Mouse (Mus musculus) liver, embryonic 14.5 days (tissue): ENCODE measurements around the gene Slc2a1. TPM values are rescaled to one million over a fixed set of nuclear protein-coding genes. Genes with fewer than 3 reads are reported as not detected.

Experiments
- ATAC-seq: fragments of 200-750 bp; cut with Nextera tagmentation; 2 replicates; pipeline ENCODE4 v1.8.0; 2017; ENCODE audit warnings: moderate number of reproducible peaks, mild to moderate bottlenecking, moderate library complexity; ENCODE audit not compliant: insufficient read depth
- DNase-seq, 3 experiments: peaks; one replicate each; pipeline ENCODE4 v3.0.0-alpha.2; 2012 to 2013; ENCODE audit warnings: low read depth in 3 of 3, low spot score in 3 of 3
- H3K27ac ChIP-seq: fragments of 300-500 bp; sonication (generic); 2 replicates; pipeline ENCODE4 v1.5.1; 2014; ENCODE audit warnings: moderate library complexity, mild to moderate bottlenecking, control low read depth, inconsistent platforms
- H3K27me3 ChIP-seq: fragments of 300-500 bp; sonication (generic); 2 replicates; pipeline ENCODE4 v1.6.1; 2014; ENCODE audit warnings: mild to moderate bottlenecking, low read length, moderate library complexity; ENCODE audit not compliant: control insufficient read depth, insufficient read depth
- H3K36me3 ChIP-seq: fragments of 300-500 bp; sonication (generic); replicated peaks from 2 replicates; pipeline ENCODE4 v1.6.1; 2014; ENCODE audit warnings: low read depth; ENCODE audit not compliant: control insufficient read depth, insufficient read depth
- H3K4me1 ChIP-seq, 2 experiments: fragments of 200-500 bp in 1 of 2; fragments of 300-500 bp in 1 of 2; sonication (generic) in 1 of 2; replicated peaks; 2 replicates each; pipeline ENCODE4 v1.6.1; 2012 to 2014; ENCODE audit warnings: antibody characterized with exemption in 1 of 2, inconsistent platforms in 1 of 2, low read length in 1 of 2; ENCODE audit not compliant: control insufficient read depth in 2 of 2, insufficient read depth in 2 of 2
- H3K4me2 ChIP-seq: fragments of 300-500 bp; sonication (generic); 2 replicates; pipeline ENCODE4 v1.6.1; 2014; ENCODE audit warnings: low read depth, mild to moderate bottlenecking, control low read depth, moderate library complexity
- H3K4me3 ChIP-seq, 2 experiments: fragments of 200-500 bp in 1 of 2; fragments of 300-500 bp in 1 of 2; sonication (generic) in 1 of 2; 2 replicates each; pipeline ENCODE4 v1.5.1; 2012 to 2014; ENCODE audit warnings: low read depth in 2 of 2, low read length in 2 of 2, mild to moderate bottlenecking in 2 of 2, control low read depth in 1 of 2, inconsistent platforms in 1 of 2, moderate library complexity in 1 of 2; ENCODE audit not compliant: insufficient read depth in 1 of 2
- H3K9ac ChIP-seq: fragments of 300-500 bp; sonication (generic); replicated peaks from 2 replicates; pipeline ENCODE4 v1.6.1; 2014; ENCODE audit warnings: mild to moderate bottlenecking, control low read depth, moderate library complexity
- H3K9me3 ChIP-seq: fragments of 300-500 bp; sonication (generic); 2 replicates; pipeline ENCODE4 v1.6.1; 2016; ENCODE audit warnings: low read length, mixed read lengths; ENCODE audit not compliant: control insufficient read depth
- CTCF ChIP-seq: IDR thresholded peaks from 2 replicates; pipeline ENCODE4 v1.5.1; 2016; ENCODE audit warnings: antibody characterized with exemption, low read depth, control low read depth
- EP300 ChIP-seq: IDR thresholded peaks from 2 replicates; pipeline ENCODE4 v1.6.1; 2016; ENCODE audit warnings: antibody characterized with exemption, low read depth
- WGBS: fragments of 180-500 bp; shearing (Covaris S2); extraction: QIAGEN DNeasy Blood & Tissue Kit; methylation state at CpG from one replicate; pipeline ENCODE4 v1.1.7; 2014; ENCODE audit not compliant: insufficient replicate concordance; 5-methylcytosine and 5-hydroxymethylcytosine counted together
- polyA plus RNA-seq, 2 experiments: library from polyadenylated mRNA; depleted of rRNA in 1 of 2; stranded (reverse) in 1 of 2; unstranded in 1 of 2; fragments of >200 nt; fragmentation: Nextera tagmentation in 1 of 2; extraction: Ambion mirVana in 1 of 2; gene quantifications; 2 replicates each; pipeline versions ENCODE4 v1.2.1 to v1.2.3; 2012 to 2014

Slc2a1 gene
- polyA plus RNA-seq, 2 experiments, result 173 to 259 TPM

DNA sequence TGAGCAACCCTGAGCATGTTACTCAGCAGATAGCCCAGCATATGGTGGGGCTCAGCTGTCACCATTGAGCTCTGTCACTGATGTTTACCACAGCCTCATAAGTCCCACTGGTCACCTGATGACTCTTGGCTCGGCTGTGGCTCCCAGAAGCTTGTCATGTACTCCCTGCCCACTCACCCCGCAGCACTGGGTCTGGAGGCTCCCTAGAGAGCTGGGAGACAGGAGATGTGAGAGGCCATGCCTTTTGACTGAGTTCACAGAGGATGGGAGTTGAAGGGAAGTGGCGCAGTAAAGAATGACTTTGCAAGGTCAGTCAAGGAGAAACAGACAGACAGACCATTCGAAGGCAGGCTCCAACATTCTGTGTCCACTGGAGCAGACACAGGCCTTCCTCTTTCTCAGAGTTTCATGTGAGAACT, 10.2 kb downstream of the Slc2a1 start:
- H3K4me2 ChIP-seq, result peak overlapping the region; percentile 22
- H3K9ac ChIP-seq, result peak overlapping the region; percentile 48
- H3K36me3 ChIP-seq, result peaks cover 99% of the 10 kb centered on the region
- H3K27me3 ChIP-seq, result no peaks in the 10 kb centered on the region
- H3K4me1 ChIP-seq, result peaks cover 46 to 80% of the 10 kb centered on the region in 2 experiments
- H3K9me3 ChIP-seq, result no peaks in the 10 kb centered on the region
- no peak for ATAC-seq
- WGBS, result 54% methylated on average over 4 of the region's 4 CpGs
- DNase-seq, result no peak
- H3K4me3 ChIP-seq, result no peak overlapping the region
- H3K27ac ChIP-seq, result peak overlapping the region; percentile 41
- TF ChIP-seq EP300 (no peak), CTCF (no peak)

DNA sequence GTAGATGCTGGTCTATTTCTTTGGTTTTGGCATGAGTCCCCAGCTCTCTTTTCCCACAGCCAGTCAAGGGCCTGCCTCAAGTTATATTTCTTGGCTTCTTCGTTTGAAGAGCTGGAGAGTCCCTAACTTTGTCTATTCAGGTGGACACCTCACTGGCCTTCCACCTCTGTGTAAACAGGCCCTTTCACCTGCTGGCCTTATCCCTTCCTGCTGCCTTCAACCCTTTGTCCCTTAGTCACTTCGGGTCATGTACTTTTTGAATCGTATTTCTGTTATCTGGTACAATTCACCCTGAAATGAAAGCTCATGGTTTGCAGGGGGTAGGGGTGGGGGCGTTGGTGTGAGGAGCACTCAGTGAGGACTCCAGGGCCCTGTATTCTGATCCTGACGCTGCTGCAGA, 10.8 kb downstream of the Slc2a1 start:
- Histone ChIP-seq H3K36me3 (peaks cover 99% of the 10 kb centered on the region), H3K9ac (no peak overlapping the region; the same call in 1 of the 2 replicates), H3K27me3 (no peaks in the 10 kb centered on the region), H3K4me2 (peak overlapping the region; percentile 18; the same call in 1 of the 2 replicates), H3K4me3 (no peak overlapping the region), H3K9me3 (no peaks in the 10 kb centered on the region), H3K4me1 (peaks cover 51 to 77% of the 10 kb centered on the region in 2 experiments), H3K27ac (peak overlapping the region; percentile 42; the same call in 1 of the 2 replicates)
- no peak for ATAC-seq
- TF ChIP-seq EP300, result no peak
- TF ChIP-seq CTCF, result no peak
- 59% methylated on average over 5 of the region's 5 CpGs for WGBS
- no peak for DNase-seq

DNA sequence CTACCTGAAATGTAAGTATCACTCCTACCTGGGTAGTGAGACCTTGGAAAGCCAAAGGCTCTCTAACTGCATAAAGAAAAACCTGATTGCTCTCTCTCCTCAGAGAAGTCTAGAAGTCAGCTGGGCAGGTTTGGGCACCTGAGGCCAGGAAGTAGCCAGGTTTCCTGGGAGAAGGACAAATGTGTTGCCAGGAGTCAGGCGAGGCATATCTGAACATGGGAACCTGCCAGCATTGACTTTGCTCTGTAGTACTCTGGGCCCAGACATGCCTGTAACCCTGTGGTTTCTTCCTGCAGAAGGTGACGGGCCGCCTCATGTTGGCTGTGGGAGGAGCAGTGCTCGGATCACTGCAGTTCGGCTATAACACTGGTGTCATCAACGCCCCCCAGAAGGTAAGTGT, 11.6 kb downstream of the Slc2a1 start:
- TF ChIP-seq CTCF (no peak), EP300 (no peak)
- Histone ChIP-seq H3K9ac (no peak overlapping the region), H3K4me3 (no peak overlapping the region), H3K4me1 (peaks cover 47 to 77% of the 10 kb centered on the region in 2 experiments), H3K4me2 (no peak overlapping the region), H3K36me3 (peaks cover 99% of the 10 kb centered on the region), H3K27ac (peak overlapping the region; percentile 42; the same call in 1 of the 2 replicates), H3K9me3 (no peaks in the 10 kb centered on the region), H3K27me3 (no peaks in the 10 kb centered on the region)
- DNase-seq (no peak), ATAC-seq (no peak)
- WGBS, result 83% methylated on average over 6 of the region's 6 CpGs

DNA sequence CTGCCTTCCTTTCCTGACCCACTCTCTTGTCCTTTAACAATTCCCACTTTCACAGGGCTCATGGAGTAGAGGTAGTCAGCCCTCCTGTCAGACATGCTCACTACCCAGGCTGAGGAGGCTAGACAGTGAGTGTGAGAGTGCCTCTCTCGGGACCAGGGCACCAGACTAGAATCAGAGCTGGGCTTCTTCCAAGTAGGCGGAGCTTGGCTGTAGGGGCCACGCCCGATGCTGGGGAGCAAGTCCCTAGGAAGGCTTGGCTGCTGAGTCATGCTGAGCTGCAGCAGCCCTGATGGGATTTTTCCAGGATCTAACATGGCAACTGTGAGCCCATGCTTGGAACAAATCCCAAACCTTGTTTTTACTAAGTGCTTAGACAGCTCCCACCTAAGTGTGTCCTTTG, 12.7 kb downstream of the Slc2a1 start:
- H3K4me1 ChIP-seq, result peaks cover 36 to 75% of the 10 kb centered on the region in 2 experiments
- DNase-seq, result peak; percentile 53 to 63 (median 56)

DNA sequence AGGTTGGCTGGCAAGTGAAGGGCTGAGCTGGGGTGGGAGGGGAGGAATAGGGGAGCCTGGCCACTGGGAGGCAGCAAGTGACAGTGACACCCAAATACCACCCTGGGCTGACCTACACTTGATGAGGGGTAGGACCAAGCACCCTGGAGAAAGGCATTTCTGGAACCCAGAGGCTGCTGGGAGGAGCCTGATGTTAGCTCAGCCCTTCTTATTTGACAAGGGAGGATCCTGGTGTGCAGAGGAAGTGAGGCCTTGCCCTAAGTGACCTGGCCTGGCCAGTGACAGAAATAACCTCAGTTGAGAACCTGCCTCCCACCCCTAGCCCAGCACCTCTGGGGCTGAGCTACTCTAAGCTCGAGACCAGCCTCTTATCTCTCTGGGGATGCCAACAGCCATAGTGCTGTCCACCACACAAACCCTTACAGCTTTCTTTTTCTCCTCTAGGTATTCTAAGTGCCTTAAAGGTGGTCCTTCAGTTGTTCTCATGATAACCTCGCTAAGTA, 16.3 kb downstream of the Slc2a1 start:
- ATAC-seq (no peak), DNase-seq (no peak)
- no peaks in the 10 kb centered on the region for H3K9me3 ChIP-seq
- no peak overlapping the region for H3K9ac ChIP-seq
- no peak for TF ChIP-seq EP300
- no peak for TF ChIP-seq CTCF
- H3K4me3 ChIP-seq, result no peak overlapping the region
- 34% methylated on average over 2 of the region's 2 CpGs for WGBS
- H3K4me2 ChIP-seq, result no peak overlapping the region
- H3K27me3 ChIP-seq, result no peaks in the 10 kb centered on the region
- H3K27ac ChIP-seq, result no peak overlapping the region; the same call in 1 of the 2 replicates
- H3K36me3 ChIP-seq, result peaks cover 100% of the 10 kb centered on the region
- peaks cover 31 to 68% of the 10 kb centered on the region in 2 experiments for H3K4me1 ChIP-seq

More for the DNA sequence above, 12.7 kb downstream of the Slc2a1 start:
- no peaks in the 10 kb centered on the region for H3K9me3 ChIP-seq
- H3K27ac ChIP-seq, result no peak overlapping the region
- peaks cover 99% of the 10 kb centered on the region for H3K36me3 ChIP-seq
- no peak overlapping the region for H3K4me3 ChIP-seq
- ATAC-seq, result peak; percentile 40; the same call in 1 of the 2 replicates
- TF ChIP-seq CTCF (no peak), EP300 (no peak)
- H3K27me3 ChIP-seq, result no peaks in the 10 kb centered on the region
- no peak overlapping the region for H3K4me2 ChIP-seq
- 15% methylated on average over 4 of the region's 4 CpGs for WGBS
- no peak overlapping the region for H3K9ac ChIP-seq
